Mouse (Mus musculus) small intestine, adult 2 months (tissue): ENCODE data around the gene Pcca.

Experiments used
- CTCF ChIP-seq: fragments of 200-500 bp; IDR thresholded peaks from 2 replicates; pipeline ENCODE4 v1.5.1; 2012; ENCODE audit warnings: low read depth, mild to moderate bottlenecking, control low read depth, inconsistent platforms, low read length, moderate library complexity, mixed read lengths; ENCODE audit not compliant: insufficient replicate concordance, insufficient read length; ENCODE audit errors: extremely low read depth
- POLR2A ChIP-seq: fragments of 200-500 bp; IDR thresholded peaks from 2 replicates; pipeline ENCODE4 v1.6.1; 2012; ENCODE audit warnings: low read depth, mild to moderate bottlenecking, control low read depth, inconsistent platforms, low read length, moderate library complexity

DNA sequence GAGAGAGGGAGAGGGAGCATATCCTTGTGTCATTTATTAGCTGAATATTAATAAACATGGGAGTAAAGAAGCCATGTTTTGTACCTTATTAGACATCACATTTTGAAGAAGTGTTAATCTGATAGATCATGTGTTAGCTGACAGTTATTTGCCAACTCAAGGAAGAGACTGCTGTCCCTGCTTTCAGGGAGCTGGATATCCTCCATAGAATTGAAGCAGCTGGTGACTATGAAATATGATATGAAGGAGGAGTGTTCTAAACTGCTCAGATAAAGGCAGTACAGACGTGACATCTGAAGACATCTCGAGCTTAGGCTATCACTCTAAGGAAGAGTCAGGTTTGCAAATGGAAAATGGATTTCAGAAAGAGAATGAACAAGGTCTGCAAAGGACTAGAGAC lies 289.7 kb downstream of the Pcca start:
- no peak for TF ChIP-seq CTCF
- TF ChIP-seq POLR2A = no peak
